Mouse (Mus musculus) CH12.LX (cell line): ENCODE measurements around the gene Mast3. TPM values are rescaled to one million over a fixed set of nuclear protein-coding genes. Genes with fewer than 3 reads are reported as not detected.

Source experiments
- DNase-seq: peaks from one replicate; pipeline ENCODE4 v3.0.0-alpha.2; 2013; ENCODE audit errors: extremely low read depth
- H3K27ac ChIP-seq: 2 replicates; pipeline ENCODE4 v1.5.1; 2012; ENCODE audit warnings: low read depth, mild to moderate bottlenecking, control low read depth, moderate library complexity; ENCODE audit not compliant: insufficient read depth
- H3K27me3 ChIP-seq: replicated peaks from 2 replicates; pipeline ENCODE3; 2012; ENCODE audit warnings: inconsistent platforms
- H3K36me3 ChIP-seq, 2 experiments: replicated peaks in 1 of 2; 2 replicates each; pipeline versions ENCODE3 to v1.6.1; 2012; ENCODE audit warnings: inconsistent platforms in 1 of 2, low read length in 1 of 2, mild to moderate bottlenecking in 1 of 2, mixed read lengths in 1 of 2, moderate library complexity in 1 of 2; ENCODE audit not compliant: control insufficient read depth in 1 of 2, insufficient read depth in 1 of 2
- H3K4me1 ChIP-seq, 2 experiments: 2 replicates each; pipeline ENCODE4 v1.6.1; 2012; ENCODE audit warnings: inconsistent platforms in 1 of 2, moderate library complexity in 1 of 2; ENCODE audit not compliant: insufficient read depth in 2 of 2, control insufficient read depth in 1 of 2
- H3K4me2 ChIP-seq: 2 replicates; pipeline ENCODE4 v1.6.1; 2012; ENCODE audit warnings: low read depth, mild to moderate bottlenecking, control low read depth; ENCODE audit not compliant: poor library complexity, insufficient read depth, severe bottlenecking
- H3K4me3 ChIP-seq, 3 experiments: fragments of 150-350 bp in 1 of 3; sonication (generic) in 1 of 3; replicated peaks in 1 of 3; 2 replicates each; pipeline versions ENCODE3 to v1.5.1; 2011 to 2012; ENCODE audit warnings: low read depth in 2 of 3, low read length in 2 of 3, mild to moderate bottlenecking in 2 of 3, moderate library complexity in 2 of 3, control low read depth in 1 of 3, improper control_type of control experiment in 1 of 3, inconsistent platforms in 1 of 3, mixed read lengths in 1 of 3; ENCODE audit not compliant: poor library complexity in 1 of 3
- H3K79me2 ChIP-seq: replicated peaks from 2 replicates; pipeline ENCODE4 v1.6.1; 2012; ENCODE audit warnings: mild to moderate bottlenecking, moderate library complexity; ENCODE audit not compliant: control insufficient read depth, poor library complexity, insufficient read depth, severe bottlenecking; ENCODE audit errors: extremely low read depth
- H3K9ac ChIP-seq: 2 replicates; pipeline ENCODE4 v1.6.1; 2012; ENCODE audit warnings: low read depth, mild to moderate bottlenecking, control low read depth, moderate library complexity; ENCODE audit not compliant: insufficient read depth
- H3K9me3 ChIP-seq: replicated peaks from 2 replicates; pipeline ENCODE3; 2012; ENCODE audit warnings: low read length, inconsistent platforms, mixed read lengths
- CTCF ChIP-seq, 2 experiments: IDR thresholded peaks in 1 of 2; conservative IDR thresholded peaks in 1 of 2; 2 replicates each; pipeline ENCODE4 v1.5.1; 2011 to 2012; ENCODE audit warnings: low read depth in 2 of 2, low read length in 2 of 2, improper control_type of control experiment in 1 of 2, inconsistent platforms in 1 of 2, mild to moderate bottlenecking in 1 of 2, moderate library complexity in 1 of 2
- GABPA ChIP-seq: IDR thresholded peaks from 2 replicates; pipeline ENCODE4 v1.6.1; 2012; ENCODE audit warnings: low read depth, low read length, improper control_type of control experiment, inconsistent platforms; ENCODE audit not compliant: insufficient replicate concordance
- HCFC1 ChIP-seq: IDR thresholded peaks from 2 replicates; pipeline ENCODE4 v1.6.1; 2012; ENCODE audit warnings: low read depth, mild to moderate bottlenecking, inconsistent platforms, low read length, improper control_type of control experiment
- JUND ChIP-seq: conservative IDR thresholded peaks from 2 replicates; pipeline ENCODE4 v1.6.1; 2011; ENCODE audit warnings: low read depth, low read length, improper control_type of control experiment
- NELFE ChIP-seq: IDR thresholded peaks from 2 replicates; pipeline ENCODE4 v1.6.1; 2011; ENCODE audit warnings: low read depth, low read length, improper control_type of control experiment
- PAX5 ChIP-seq: IDR thresholded peaks from 2 replicates; pipeline ENCODE4 v1.6.1; 2012; ENCODE audit warnings: low read length, inconsistent platforms, mixed read lengths
- POLR2A ChIP-seq: IDR thresholded peaks from 2 replicates; pipeline ENCODE4 v1.6.1; 2011; ENCODE audit warnings: low read depth, mild to moderate bottlenecking, improper control_type of control experiment, low read length
- POLR2AphosphoS2 ChIP-seq: IDR thresholded peaks from 2 replicates; pipeline ENCODE4 v1.6.1; 2011; ENCODE audit warnings: low read depth, low read length, improper control_type of control experiment
- RAD21 ChIP-seq: IDR thresholded peaks from 2 replicates; pipeline ENCODE4 v1.6.1; 2011; ENCODE audit warnings: low read depth, mild to moderate bottlenecking, low read length, improper control_type of control experiment, moderate library complexity
- RCOR1 ChIP-seq: conservative IDR thresholded peaks from 2 replicates; pipeline ENCODE4 v1.6.1; 2012; ENCODE audit warnings: low read depth, mild to moderate bottlenecking, inconsistent platforms, low read length, improper control_type of control experiment
- SMC3 ChIP-seq: IDR thresholded peaks from 2 replicates; pipeline ENCODE4 v1.6.1; 2011; ENCODE audit warnings: low read depth, low read length, improper control_type of control experiment
- TBP ChIP-seq: conservative IDR thresholded peaks from 2 replicates; pipeline ENCODE4 v1.6.1; 2011; ENCODE audit warnings: low read depth, low read length, improper control_type of control experiment
- TCF12 ChIP-seq: IDR thresholded peaks from 2 replicates; pipeline ENCODE4 v1.6.1; 2014; ENCODE audit warnings: low read depth, mild to moderate bottlenecking, inconsistent platforms, low read length, improper control_type of control experiment
- ZC3H11A ChIP-seq: IDR thresholded peaks from 2 replicates; pipeline ENCODE4 v1.6.1; 2012; ENCODE audit warnings: low read depth, mild to moderate bottlenecking, inconsistent platforms, low read length, improper control_type of control experiment
- dilution Hi-C: fragments of 300-500 bp; cut with MboI; formaldehyde crosslinking; loops from 2 replicates; pipeline ENCODE4 v1.14.3; 2020; ENCODE audit warnings: low sequenced_read_pairs; ENCODE audit not compliant: extremely low pct_unique_long_range_greater_than_20kb, extremely low pct_ligation_motif_present
- in situ Hi-C: fragments of 300-500 bp; cut with MboI; formaldehyde crosslinking; loops from 3 replicates; pipeline ENCODE4 v1.14.3; 2019; ENCODE audit warnings: low sequenced_read_pairs, low pct_ligation_motif_present, low pct_unique_long_range_greater_than_20kb, mixed read lengths
- polyA plus RNA-seq: library from polyadenylated mRNA; unstranded; fragments of >175 nt; gene quantifications from 2 replicates; pipeline ENCODE4 v1.2.1, GENCODE M21; 2012; ENCODE audit warnings: low read depth; ENCODE audit not compliant: insufficient read length
- total RNA-seq, 2 experiments: library from RNA; depleted of rRNA; stranded (reverse); fragments of 300-350 nt in 1 of 2; fragments of >200 nt in 1 of 2; gene quantifications; 2 replicates each; pipeline ENCODE4 v1.2.3; 2012 to 2014

Mast3 gene
- total and polyA plus RNA-seq, 3 experiments: 7.0 to 23.4 (median 11.6) TPM

GRCm38 (mm10) chr8:70849333-70849990, 44.6 kb upstream of the Mast3 start:
- no peak for TF ChIP-seq ZC3H11A
- no peak for TF ChIP-seq HCFC1
- TF ChIP-seq JUND: no peak
- TF ChIP-seq GABPA: no peak
- TF ChIP-seq TBP: no peak
- no peak for TF ChIP-seq POLR2A
- no peak for TF ChIP-seq NELFE
- H3K9ac ChIP-seq: no peak overlapping the region
- no peak overlapping the region for H3K27ac ChIP-seq
- in situ Hi-C loops: loop anchor here (10.0 kb wide), 1 partner anchor 135 kb away; the partner anchor contains the start of gene Gm3336
- H3K4me3 ChIP-seq: no peak overlapping the region
- no peak for DNase-seq
- no peak overlapping the region for H3K4me2 ChIP-seq
- no peaks in the 10 kb centered on the region for H3K36me3 ChIP-seq
- peaks cover 6 to 23% of the 10 kb centered on the region in 2 experiments; a peak in 3 of 4 replicates for H3K4me1 ChIP-seq
- dilution Hi-C loops: no loop called here
- no peaks in the 10 kb centered on the region for H3K79me2 ChIP-seq
- no peaks in the 10 kb centered on the region for H3K9me3 ChIP-seq
- H3K27me3 ChIP-seq: peaks cover 71% of the 10 kb centered on the region

- Histone ChIP-seq H3K4me3 (no peak overlapping the region), H3K79me2 (no peaks in the 10 kb centered on the region), H3K4me1 (peaks cover 0 to 12% of the 10 kb centered on the region in 2 experiments; a peak in 2 of 4 replicates), H3K4me2 (no peak overlapping the region), H3K9me3 (no peaks in the 10 kb centered on the region), H3K27me3 (peaks cover 81% of the 10 kb centered on the region), H3K36me3 (no peaks in the 10 kb centered on the region), H3K27ac (no peak overlapping the region), H3K9ac (no peak overlapping the region)
- DNase-seq: peak; percentile 64
- in situ Hi-C loops: loop anchor here (10.0 kb wide), 1 partner anchor 132 kb away; the partner anchor contains the start of gene Gm3336
- dilution Hi-C loops: no loop called here
- TF ChIP-seq POLR2AphosphoS2: no peak
- no peak for TF ChIP-seq RCOR1
- TF ChIP-seq PAX5: no peak
- peak; percentile 48; the same call in 1 of the 2 replicates for TF ChIP-seq SMC3
- peak; percentile 53; the same call in 1 of the 2 replicates for TF ChIP-seq TCF12
- TF ChIP-seq CTCF (conservative IDR thresholded peaks at IDR 0.05 in 1 of 2, IDR thresholded peaks at IDR 0.05 in 1 of 2; ENCODE audit: low read depth in 2 of 2, low read length in 2 of 2): peak in 1 of 2 experiments; percentile 75; a peak in 2 of 4 replicates
- TF ChIP-seq RAD21: peak; percentile 35
- TF ChIP-seq, all 38 proteins: peak for 4
Measured at GRCm38 (mm10) chr8:70846371-70847154, 41.7 kb upstream of the Mast3 start.
